Mouse (Mus musculus): ENCODE results near the gene Tm7sf3.
A peak's percentile ranks its signal among the peaks of the same experiment; 100 is the strongest.
"Not testable (repeated sequence)": the region's sequence is repeated elsewhere in the genome, so short reads cannot be mapped to it uniquely, and the experiment has no call there.

The Tm7sf3 gene

GRCm38 (mm10) chr6:146612736-146613135 is 29.9 kb downstream of the Tm7sf3 start:
- DNase-seq: no peak

- no peak for DNase-seq
These were observed 30.7 kb downstream of the Tm7sf3 start for GRCm38 (mm10) chr6:146611897-146612296.

- no peak for DNase-seq
These were observed 31.2 kb downstream of the Tm7sf3 start for GRCm38 (mm10) chr6:146611385-146611784.

GRCm38 (mm10) chr6:146603651-146604050 is 39.0 kb downstream of the Tm7sf3 start:
- no peak for DNase-seq

DNA sequence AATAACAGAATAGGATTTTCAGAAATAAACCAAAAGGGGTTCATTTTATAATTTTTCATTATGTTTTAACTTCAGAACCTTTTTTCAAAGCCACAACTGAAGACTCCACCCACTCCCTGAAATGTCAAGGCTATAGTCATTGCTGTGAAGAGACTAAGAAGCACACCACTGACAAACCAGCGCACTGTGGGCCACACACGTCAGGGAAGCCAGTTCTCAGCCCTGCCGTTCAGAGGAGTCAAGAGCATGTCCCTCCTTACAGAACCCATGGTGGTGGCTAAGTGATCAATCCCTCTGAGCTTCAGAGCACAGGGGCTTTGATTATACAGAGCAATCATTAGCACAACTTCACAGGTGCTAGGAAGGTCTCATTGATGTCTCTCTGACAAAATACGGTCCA is 40.0 kb downstream of the Tm7sf3 start:
- DNase-seq: no peak

- DNase-seq: no peak
These were observed 57.5 kb downstream of the Tm7sf3 start for GRCm38 (mm10) chr6:146585134-146585533.

- no peak for DNase-seq
These were observed 59.1 kb downstream of the Tm7sf3 start for GRCm38 (mm10) chr6:146583366-146584046.

DNA sequence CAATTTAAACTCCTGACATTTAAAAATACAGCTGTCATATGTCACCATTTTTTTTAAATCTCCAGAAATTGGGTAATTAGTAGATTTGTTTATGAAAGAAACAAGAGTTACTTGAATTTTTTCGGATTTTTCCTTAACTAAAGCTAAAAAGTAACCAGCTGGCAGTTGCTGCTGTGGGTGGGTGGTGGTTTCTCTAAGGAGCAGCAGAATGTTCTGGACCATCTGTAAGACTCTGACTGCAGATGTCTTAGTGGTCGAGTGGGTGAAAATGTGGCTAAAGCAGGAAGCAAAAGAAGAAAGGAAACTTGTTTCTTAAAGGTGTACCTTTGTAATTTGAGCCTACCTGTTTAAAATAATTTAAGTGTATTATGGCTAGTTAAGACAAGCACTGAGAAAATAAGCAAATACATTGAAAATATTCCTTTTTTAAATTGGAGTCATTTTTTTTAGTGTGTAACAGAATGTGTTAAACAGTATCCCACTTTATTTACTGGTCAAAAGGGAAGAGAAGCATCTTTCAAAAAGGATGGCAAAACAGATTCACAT is 62.2 kb downstream of the Tm7sf3 start:
- DNase-seq: no peak

- DNase-seq: peak; percentile 11 to 21
These were observed 64.0 kb downstream of the Tm7sf3 start for GRCm38 (mm10) chr6:146578586-146578985.

DNA sequence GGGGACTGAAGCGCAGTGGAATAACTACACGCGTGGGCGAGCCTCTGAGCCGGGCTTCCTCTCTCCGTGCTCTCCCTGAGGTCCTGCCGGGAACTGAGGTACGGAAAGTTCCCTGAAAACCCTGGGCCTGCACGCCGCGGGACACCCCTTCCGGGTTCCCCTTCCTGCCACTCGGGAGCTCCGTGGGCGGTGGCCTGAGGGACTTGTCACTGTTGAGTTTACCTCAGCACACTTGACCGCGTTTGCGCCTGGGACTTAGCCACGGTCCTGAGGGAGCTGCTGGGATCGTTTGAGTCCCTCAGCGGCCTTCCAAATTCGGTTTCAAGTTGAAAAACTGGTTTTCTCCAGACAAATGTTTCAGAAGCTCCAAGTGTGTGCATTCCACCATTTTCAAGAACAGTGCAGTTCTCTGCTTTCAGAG is 64.5 kb downstream of the Tm7sf3 start:
- peak in 1 of 2 experiments; percentile 69 for DNase-seq

DNA sequence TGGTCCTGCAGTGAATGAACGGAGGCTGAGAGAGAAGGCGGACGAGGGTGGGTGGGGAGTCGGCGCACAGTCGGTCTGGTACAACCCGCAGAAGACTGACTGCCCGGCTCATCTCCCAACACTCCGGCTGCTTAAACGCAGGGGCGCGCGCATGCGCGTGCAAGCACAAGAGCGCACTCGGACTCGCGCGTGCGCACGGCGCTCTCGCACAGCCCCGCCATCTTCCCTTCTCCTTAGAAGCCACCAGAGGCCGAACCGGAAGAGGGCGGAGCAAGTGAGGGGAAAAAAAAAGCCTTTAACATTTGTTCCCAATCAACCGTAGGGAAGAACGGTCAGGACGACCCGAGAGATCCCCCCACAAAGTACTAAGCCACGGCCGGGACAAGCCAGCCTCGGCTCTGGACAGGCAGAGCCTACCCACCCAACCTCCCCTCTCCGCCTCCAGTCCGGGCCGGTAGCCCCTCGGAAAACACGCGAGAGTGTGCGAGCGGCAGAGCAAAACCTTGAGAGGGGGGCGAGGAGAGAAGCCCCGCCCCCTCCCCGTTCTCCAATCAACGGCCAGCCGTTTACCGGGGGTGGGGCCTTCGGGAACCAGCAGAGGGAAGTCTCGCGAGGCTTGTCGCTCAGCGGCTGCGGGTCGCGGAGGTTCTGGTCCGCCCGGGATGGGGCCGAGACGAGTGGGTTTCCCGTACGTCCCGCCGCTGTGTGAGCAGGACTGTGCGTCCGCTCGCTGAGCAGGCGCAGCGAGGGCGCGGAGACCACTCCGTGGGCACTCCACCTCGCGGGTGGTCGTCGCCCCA is 65.1 kb downstream of the Tm7sf3 start, which contains the start of gene Ints13:
Ints13 (minus strand) TSS at position 526 of the 800 bp plus-strand sequence.
- DNase-seq: peak; percentile 97 to 98

DNA sequence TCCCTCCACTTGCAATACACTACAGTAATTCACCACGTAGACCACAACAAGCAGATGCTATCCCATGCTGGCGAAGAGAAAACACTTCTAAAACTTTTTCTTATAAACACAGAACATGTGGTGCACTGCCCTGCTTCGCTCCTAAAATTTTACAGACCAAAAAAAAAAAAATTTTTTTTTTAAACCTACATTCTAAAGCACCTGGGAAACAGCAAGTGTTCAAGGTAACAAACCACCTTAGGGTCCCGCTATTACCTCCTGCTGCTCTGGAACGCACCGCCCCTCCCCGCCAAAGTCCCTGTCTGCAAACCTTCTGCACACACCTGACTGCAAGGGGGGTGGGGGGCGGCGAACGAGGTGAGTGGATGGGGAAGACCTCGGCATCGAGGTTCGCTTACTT is 65.7 kb downstream of the Tm7sf3 start, which contains the start of gene Fgfr1op2:
Fgfr1op2 (plus strand) TSS at position 301 of the 400 bp plus-strand sequence.
- DNase-seq: no peak

- DNase-seq: no peak
These were observed 70.6 kb downstream of the Tm7sf3 start for GRCm38 (mm10) chr6:146572073-146572472.

DNA sequence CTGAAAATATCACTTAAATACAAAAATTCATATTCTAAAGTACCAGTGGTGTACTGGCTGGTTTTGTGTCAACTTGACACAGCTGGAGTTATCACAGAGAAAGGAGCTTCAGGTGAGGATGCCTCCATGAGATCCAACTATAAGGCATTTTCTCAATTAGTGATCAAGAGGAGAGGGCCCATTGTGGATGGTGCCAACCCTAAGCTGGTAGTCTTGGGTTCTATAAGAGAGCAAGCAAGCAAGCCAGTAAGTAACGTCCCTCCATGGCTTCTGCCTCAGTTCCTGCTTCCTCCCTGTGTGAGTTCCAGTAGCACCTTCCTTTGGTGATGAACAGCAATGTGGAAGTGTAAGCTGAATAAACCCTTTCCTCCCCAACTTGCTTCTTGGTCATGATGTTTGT is 80.2 kb downstream of the Tm7sf3 start:
- not testable (repeated sequence) for DNase-seq
